Mouse (Mus musculus): ENCODE results near the gene Atg10. TPM values are rescaled to one million over a fixed set of nuclear protein-coding genes. Genes with fewer than 3 reads are reported as not detected.
A peak's percentile ranks its signal among the peaks of the same experiment; 100 is the strongest.

Atg10 gene
- polyA plus RNA-seq, 1 experiment from 2014 or later: 15.4 TPM

GRCm38 (mm10) chr13:90988226-90988625, 235.5 kb downstream of the Atg10 start:
- no peaks in the 10 kb centered on the region for H3K36me3 ChIP-seq (ENCODE audit: control insufficient read depth, insufficient read depth, low read length)
- no peaks in the 10 kb centered on the region for H3K4me1 ChIP-seq (ENCODE audit: control insufficient read depth, insufficient read depth, low read length)
- H3K27ac ChIP-seq (ENCODE audit: low read depth, low read length): no peak overlapping the region
- no peak overlapping the region for H3K9ac ChIP-seq (ENCODE audit: low read length)
- no peak overlapping the region for H3K4me3 ChIP-seq (ENCODE audit: low read depth, low read length)
- no peaks in the 10 kb centered on the region for H3K9me3 ChIP-seq (replicated peaks; ENCODE audit: control insufficient read depth, low read length)
- H3K27me3 ChIP-seq (replicated peaks; ENCODE audit: control insufficient read depth, insufficient read depth, low read length): no peaks in the 10 kb centered on the region
- ATAC-seq (no peak), DNase-seq (ENCODE audit: low spot score) (no peak)
- H3K4me2 ChIP-seq (ENCODE audit: low read length): no peak overlapping the region
- 94% methylated on average over 3 of the region's 3 CpGs for WGBS

DNA sequence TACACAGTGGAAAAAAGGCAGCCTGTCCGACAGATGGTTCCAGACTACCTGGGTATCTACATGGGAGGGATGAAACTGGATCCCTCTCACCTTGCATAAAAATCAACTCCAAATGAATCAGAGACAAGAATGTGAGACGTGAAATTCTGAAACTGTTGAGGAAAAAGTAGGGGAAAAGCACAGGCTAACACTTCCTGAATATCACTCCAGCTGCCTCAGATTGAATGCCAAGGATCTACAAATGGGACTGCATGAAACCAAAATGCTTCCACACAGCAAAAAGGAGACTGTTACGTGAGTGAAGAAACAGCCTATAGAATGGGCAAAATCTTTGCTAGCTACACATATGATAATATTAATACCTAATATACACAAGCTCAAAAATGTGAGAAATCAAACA, 238.4 kb downstream of the Atg10 start:
- 88% methylated on average over 3 of the region's 3 CpGs for WGBS
- ATAC-seq: no peak

GRCm38 (mm10) chr13:90984073-90984472, 239.7 kb downstream of the Atg10 start:
- Histone ChIP-seq H3K9ac (ENCODE audit: low read length) (no peak overlapping the region), H3K4me2 (ENCODE audit: low read length) (no peak overlapping the region), H3K9me3 (replicated peaks; ENCODE audit: control insufficient read depth, low read length) (no peaks in the 10 kb centered on the region), H3K4me1 (ENCODE audit: control insufficient read depth, insufficient read depth, low read length) (no peaks in the 10 kb centered on the region), H3K4me3 (ENCODE audit: low read depth, low read length) (no peak overlapping the region), H3K36me3 (ENCODE audit: control insufficient read depth, insufficient read depth, low read length) (no peaks in the 10 kb centered on the region), H3K27ac (ENCODE audit: low read depth, low read length) (no peak overlapping the region), H3K27me3 (replicated peaks; ENCODE audit: control insufficient read depth, insufficient read depth, low read length) (no peaks in the 10 kb centered on the region)
- no peak for ATAC-seq
- no peak for DNase-seq (ENCODE audit: low spot score)
- 83% methylated on average over 2 of the region's 2 CpGs for WGBS

More for the DNA sequence above, 238.4 kb downstream of the Atg10 start:
- Histone ChIP-seq H3K4me3 (ENCODE audit: low read depth, low read length) (no peak overlapping the region), H3K36me3 (ENCODE audit: control insufficient read depth, insufficient read depth, low read length) (no peaks in the 10 kb centered on the region), H3K9me3 (replicated peaks; ENCODE audit: control insufficient read depth, low read length) (no peaks in the 10 kb centered on the region), H3K9ac (ENCODE audit: low read length) (no peak overlapping the region), H3K4me1 (ENCODE audit: control insufficient read depth, insufficient read depth, low read length) (no peaks in the 10 kb centered on the region), H3K27me3 (replicated peaks; ENCODE audit: control insufficient read depth, insufficient read depth, low read length) (no peaks in the 10 kb centered on the region), H3K27ac (ENCODE audit: low read depth, low read length) (no peak overlapping the region), H3K4me2 (ENCODE audit: low read length) (no peak overlapping the region)
- DNase-seq (ENCODE audit: low spot score): no peak

GRCm38 (mm10) chr13:90981798-90982197, 242.0 kb downstream of the Atg10 start:
- no peak overlapping the region for H3K27ac ChIP-seq (ENCODE audit: low read depth, low read length)
- no peak overlapping the region for H3K9ac ChIP-seq (ENCODE audit: low read length)
- whole genome bisulfite sequencing: 88% methylated on average over 1 of the region's 1 CpGs
- no peaks in the 10 kb centered on the region for H3K9me3 ChIP-seq (replicated peaks; ENCODE audit: control insufficient read depth, low read length)
- H3K4me1 ChIP-seq (ENCODE audit: control insufficient read depth, insufficient read depth, low read length): no peaks in the 10 kb centered on the region
- H3K4me3 ChIP-seq (ENCODE audit: low read depth, low read length): no peak overlapping the region
- H3K4me2 ChIP-seq (ENCODE audit: low read length): no peak overlapping the region
- no peak for DNase-seq (ENCODE audit: low spot score)
- no peaks in the 10 kb centered on the region for H3K36me3 ChIP-seq (ENCODE audit: control insufficient read depth, insufficient read depth, low read length)
- no peaks in the 10 kb centered on the region for H3K27me3 ChIP-seq (replicated peaks; ENCODE audit: control insufficient read depth, insufficient read depth, low read length)
- no peak for ATAC-seq

DNA sequence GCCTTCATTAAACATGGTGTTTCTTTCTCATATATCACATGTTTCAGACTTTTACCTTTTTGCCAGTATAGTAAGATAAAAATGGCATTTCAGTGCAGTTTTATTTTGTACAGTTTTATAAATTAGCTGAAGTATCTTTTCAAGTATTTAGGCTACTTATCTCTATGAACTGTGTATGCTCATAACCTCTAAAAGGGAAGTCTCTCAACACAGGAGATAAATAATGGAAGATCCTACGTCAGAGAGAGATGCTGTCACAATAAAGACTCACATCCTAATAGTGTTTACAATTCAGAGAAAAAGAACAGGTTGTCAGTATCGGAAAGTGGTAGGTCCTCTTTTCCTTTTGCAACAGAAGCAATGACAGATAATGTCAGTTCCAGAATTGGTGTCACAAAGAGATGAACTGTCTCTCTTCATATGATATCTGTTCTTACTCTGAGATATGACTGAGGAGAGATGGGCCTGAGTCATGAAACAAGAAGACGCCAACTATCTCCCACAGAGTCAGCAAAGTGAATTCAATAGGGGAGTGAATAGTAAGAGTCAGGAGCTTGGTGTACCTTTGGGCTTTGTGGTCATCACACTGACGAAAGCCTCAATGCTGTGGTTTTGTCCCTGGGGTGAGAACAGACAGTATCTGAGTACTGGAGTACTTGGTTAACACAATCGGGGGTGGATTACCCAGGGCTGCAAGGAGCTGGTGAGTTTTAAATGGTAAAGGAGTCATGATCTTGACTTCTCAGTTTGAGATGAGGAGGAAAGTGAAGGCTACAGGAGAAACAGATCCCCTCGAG, 242.7 kb downstream of the Atg10 start:
- Histone ChIP-seq H3K4me3 (ENCODE audit: low read depth, low read length) (no peak overlapping the region), H3K36me3 (ENCODE audit: control insufficient read depth, insufficient read depth, low read length) (no peaks in the 10 kb centered on the region), H3K27ac (ENCODE audit: low read depth, low read length) (no peak overlapping the region), H3K4me1 (ENCODE audit: control insufficient read depth, insufficient read depth, low read length) (no peaks in the 10 kb centered on the region), H3K9me3 (replicated peaks; ENCODE audit: control insufficient read depth, low read length) (no peaks in the 10 kb centered on the region), H3K9ac (ENCODE audit: low read length) (no peak overlapping the region), H3K4me2 (ENCODE audit: low read length) (no peak overlapping the region), H3K27me3 (replicated peaks; ENCODE audit: control insufficient read depth, insufficient read depth, low read length) (no peaks in the 10 kb centered on the region)
- DNase-seq (ENCODE audit: low spot score): no peak
- ATAC-seq: no peak
- WGBS: 86% methylated on average over 6 of the region's 6 CpGs

GRCm38 (mm10) chr13:90977057-90977456, 246.7 kb downstream of the Atg10 start:
- H3K27ac ChIP-seq (ENCODE audit: low read depth, low read length): no peak overlapping the region
- DNase-seq (ENCODE audit: low spot score): no peak
- H3K4me1 ChIP-seq (ENCODE audit: control insufficient read depth, insufficient read depth, low read length): peaks cover 6% of the 10 kb centered on the region
- 88% methylated on average over 3 of the region's 3 CpGs for WGBS
- no peak overlapping the region for H3K4me2 ChIP-seq (ENCODE audit: low read length)
- no peak overlapping the region for H3K4me3 ChIP-seq (ENCODE audit: low read depth, low read length)
- no peaks in the 10 kb centered on the region for H3K36me3 ChIP-seq (ENCODE audit: control insufficient read depth, insufficient read depth, low read length)
- H3K9ac ChIP-seq (ENCODE audit: low read length): no peak overlapping the region
- H3K27me3 ChIP-seq (replicated peaks; ENCODE audit: control insufficient read depth, insufficient read depth, low read length): no peaks in the 10 kb centered on the region
- no peak for ATAC-seq
- no peaks in the 10 kb centered on the region for H3K9me3 ChIP-seq (replicated peaks; ENCODE audit: control insufficient read depth, low read length)

GRCm38 (mm10) chr13:90973409-90973808, 250.4 kb downstream of the Atg10 start:
- H3K9ac ChIP-seq (ENCODE audit: low read length): no peak overlapping the region
- no peaks in the 10 kb centered on the region for H3K36me3 ChIP-seq (ENCODE audit: control insufficient read depth, insufficient read depth, low read length)
- H3K27ac ChIP-seq (ENCODE audit: low read depth, low read length): peak overlapping the region; percentile 60; the same call in 1 of the 2 replicates
- H3K27me3 ChIP-seq (replicated peaks; ENCODE audit: control insufficient read depth, insufficient read depth, low read length): no peaks in the 10 kb centered on the region
- WGBS: 20% methylated on average over 7 of the region's 7 CpGs
- peak overlapping the region; percentile 12; the same call in 1 of the 2 replicates for H3K4me2 ChIP-seq (ENCODE audit: low read length)
- peak; percentile 70 for DNase-seq (ENCODE audit: low spot score)
- H3K4me3 ChIP-seq (ENCODE audit: low read depth, low read length): no peak overlapping the region
- no peaks in the 10 kb centered on the region for H3K9me3 ChIP-seq (replicated peaks; ENCODE audit: control insufficient read depth, low read length)
- ATAC-seq: peak; percentile 83
- H3K4me1 ChIP-seq (ENCODE audit: control insufficient read depth, insufficient read depth, low read length): peaks cover 6% of the 10 kb centered on the region

- H3K36me3 ChIP-seq (ENCODE audit: control insufficient read depth, insufficient read depth, low read length): no peaks in the 10 kb centered on the region
- H3K4me3 ChIP-seq (ENCODE audit: low read depth, low read length): no peak overlapping the region
- peaks cover 6% of the 10 kb centered on the region for H3K4me1 ChIP-seq (ENCODE audit: control insufficient read depth, insufficient read depth, low read length)
- 90% methylated on average over 10 of the region's 10 CpGs for WGBS
- no peak for ATAC-seq
- no peak overlapping the region for H3K27ac ChIP-seq (ENCODE audit: low read depth, low read length)
- H3K27me3 ChIP-seq (replicated peaks; ENCODE audit: control insufficient read depth, insufficient read depth, low read length): no peaks in the 10 kb centered on the region
- H3K9ac ChIP-seq (ENCODE audit: low read length): no peak overlapping the region
- no peak for DNase-seq (ENCODE audit: low spot score)
- no peaks in the 10 kb centered on the region for H3K9me3 ChIP-seq (replicated peaks; ENCODE audit: control insufficient read depth, low read length)
- no peak overlapping the region for H3K4me2 ChIP-seq (ENCODE audit: low read length)
Measured at GRCm38 (mm10) chr13:90970259-90971017, 253.3 kb downstream of the Atg10 start.

GRCm38 (mm10) chr13:90968940-90969339, 254.8 kb downstream of the Atg10 start:
- no peak overlapping the region for H3K9ac ChIP-seq (ENCODE audit: low read length)
- H3K27me3 ChIP-seq (replicated peaks; ENCODE audit: control insufficient read depth, insufficient read depth, low read length): no peaks in the 10 kb centered on the region
- H3K4me3 ChIP-seq (ENCODE audit: low read depth, low read length): no peak overlapping the region
- H3K27ac ChIP-seq (ENCODE audit: low read depth, low read length): no peak overlapping the region
- ATAC-seq (no peak), DNase-seq (ENCODE audit: low spot score) (no peak)
- WGBS: 79% methylated on average over 4 of the region's 4 CpGs
- H3K4me1 ChIP-seq (ENCODE audit: control insufficient read depth, insufficient read depth, low read length): peaks cover 6% of the 10 kb centered on the region
- no peaks in the 10 kb centered on the region for H3K9me3 ChIP-seq (replicated peaks; ENCODE audit: control insufficient read depth, low read length)
- no peak overlapping the region for H3K4me2 ChIP-seq (ENCODE audit: low read length)
- H3K36me3 ChIP-seq (ENCODE audit: control insufficient read depth, insufficient read depth, low read length): no peaks in the 10 kb centered on the region
